Mouse (Mus musculus) ES-CJ7 (cell line): Measurements from ENCODE around the gene Samd4.

Source experiments
- DNase-seq: peaks from one replicate; pipeline ENCODE4 v3.0.0; 2011; ENCODE audit warnings: low read depth, low spot score

The Samd4 gene

GRCm38 (mm10) chr14:46999321-47000025 is 116.8 kb downstream of the Samd4 start:
- no peak for DNase-seq

- DNase-seq = no peak
Measured at GRCm38 (mm10) chr14:47000096-47000736, 117.6 kb downstream of the Samd4 start.

GRCm38 (mm10) chr14:47000786-47001761 is 118.4 kb downstream of the Samd4 start:
- DNase-seq = no peak

- DNase-seq = peak; percentile 40
Measured at GRCm38 (mm10) chr14:47004161-47004560, 121.5 kb downstream of the Samd4 start.

GRCm38 (mm10) chr14:47011171-47012139 is 128.8 kb downstream of the Samd4 start:
- DNase-seq = no peak

GRCm38 (mm10) chr14:47015618-47016017 is 133.0 kb downstream of the Samd4 start:
- DNase-seq = no peak

- no peak for DNase-seq
Measured at GRCm38 (mm10) chr14:47017658-47018057, 135.0 kb downstream of the Samd4 start.

GRCm38 (mm10) chr14:47020886-47021285 is 138.2 kb downstream of the Samd4 start:
- no peak for DNase-seq

GRCm38 (mm10) chr14:47023529-47023928 is 140.9 kb downstream of the Samd4 start:
- DNase-seq = no peak

GRCm38 (mm10) chr14:47027431-47028118 is 144.9 kb downstream of the Samd4 start:
- no peak for DNase-seq

GRCm38 (mm10) chr14:47031542-47031941 is 148.9 kb downstream of the Samd4 start:
- DNase-seq = no peak

GRCm38 (mm10) chr14:47032140-47032539 is 149.5 kb downstream of the Samd4 start:
- no peak for DNase-seq

- DNase-seq = no peak
Measured at GRCm38 (mm10) chr14:47033423-47033822, 150.8 kb downstream of the Samd4 start.

GRCm38 (mm10) chr14:47041699-47042098 is 159.0 kb downstream of the Samd4 start:
- DNase-seq = no peak

- DNase-seq = no peak
Measured at GRCm38 (mm10) chr14:47049051-47049450, 166.4 kb downstream of the Samd4 start.

GRCm38 (mm10) chr14:47051743-47052610 is 169.3 kb downstream of the Samd4 start:
- no peak for DNase-seq

- no peak for DNase-seq
Measured at GRCm38 (mm10) chr14:47053101-47053500, 170.4 kb downstream of the Samd4 start.

- no peak for DNase-seq
Measured at GRCm38 (mm10) chr14:47053824-47054223, 171.2 kb downstream of the Samd4 start.

GRCm38 (mm10) chr14:47058969-47059368 is 176.3 kb downstream of the Samd4 start:
- no peak for DNase-seq
